Mouse (Mus musculus): ENCODE measurements around the gene Rcor3.

DNA sequence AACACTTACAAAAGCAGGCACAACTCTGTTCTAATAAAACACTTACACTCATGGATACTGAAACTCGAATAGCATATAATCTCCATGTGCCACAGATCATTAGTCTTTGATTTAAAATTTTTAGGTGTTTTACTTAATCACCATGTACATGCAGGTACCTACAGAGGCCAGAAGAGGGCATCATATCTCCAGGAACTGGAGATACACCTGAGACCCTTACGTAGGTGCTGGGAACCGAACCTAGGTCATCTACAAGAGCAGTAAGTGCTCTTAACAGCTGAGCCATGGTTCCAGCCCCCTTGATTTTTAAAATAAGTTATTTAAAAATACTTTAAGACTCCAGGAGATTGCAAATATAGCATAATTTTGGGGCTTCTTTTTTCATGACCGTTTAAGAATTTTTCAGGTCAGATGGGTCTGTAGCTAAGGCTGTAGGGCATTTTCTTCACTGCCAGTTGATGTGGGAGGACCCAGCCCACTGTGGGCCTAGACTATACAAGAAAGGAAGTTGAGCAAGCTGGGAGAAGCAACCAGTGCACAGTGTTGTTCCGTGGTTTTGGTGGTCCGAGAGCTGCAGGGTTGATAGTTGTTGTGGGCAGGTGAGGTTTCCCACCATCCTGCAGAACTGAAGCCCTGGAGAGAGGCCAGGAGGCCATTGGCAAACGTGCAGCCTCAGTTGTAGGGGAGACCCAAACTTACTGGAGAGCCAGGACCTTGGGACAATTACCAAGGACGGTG, 74.5 kb downstream of the Rcor3 start:
- TF ChIP-seq POLR2A (IDR thresholded peaks at IDR 0.05; ENCODE audit: borderline replicate concordance, control insufficient read depth, low read depth, low read length): no peak
- TF ChIP-seq CTCF (IDR thresholded peaks at IDR 0.05; ENCODE audit: control insufficient read depth, insufficient read depth, low read length): no peak
